Mouse (Mus musculus) C2C12 (cell line): Measurements from ENCODE around the gene Cacna2d3. TPM values are rescaled to one million over a fixed set of nuclear protein-coding genes. Genes with fewer than 3 reads are reported as not detected.

Experiments
- H3K27me3 ChIP-seq: one replicate; pipeline ENCODE4 v1.6.1; 2011; ENCODE audit not compliant: control insufficient read depth, insufficient read depth, insufficient read length
- H3K36me3 ChIP-seq: one replicate; pipeline ENCODE4 v1.6.1; 2011; ENCODE audit not compliant: control insufficient read depth, insufficient read depth
- H3K4me3 ChIP-seq: one replicate; pipeline ENCODE4 v1.5.1; 2011; ENCODE audit warnings: mild to moderate bottlenecking, control low read depth; ENCODE audit not compliant: poor library complexity, insufficient read depth, severe bottlenecking
- H3K79me2 ChIP-seq: one replicate; pipeline ENCODE4 v1.6.1; 2011; ENCODE audit not compliant: control insufficient read depth, insufficient read depth
- H3K79me3 ChIP-seq: one replicate; pipeline ENCODE4 v1.6.1; 2011; ENCODE audit warnings: low read depth, control low read depth
- H3ac ChIP-seq: one replicate; pipeline ENCODE3; 2011; ENCODE audit warnings: low read depth; ENCODE audit not compliant: control insufficient read depth, insufficient read length
- CEBPB ChIP-seq: IDR thresholded peaks from one replicate; pipeline ENCODE4 v1.6.1; 2011; ENCODE audit warnings: low read depth, mild to moderate bottlenecking, control low read depth, moderate library complexity
- CTCF ChIP-seq: IDR thresholded peaks from one replicate; pipeline ENCODE4 v1.5.1; 2011; ENCODE audit not compliant: control insufficient read depth, insufficient read depth, insufficient read length
- FOSL1 ChIP-seq: IDR thresholded peaks from one replicate; pipeline ENCODE4 v1.8.0; 2011; ENCODE audit warnings: mild to moderate bottlenecking, low read length; ENCODE audit not compliant: poor library complexity, insufficient read depth, severe bottlenecking
- MAX ChIP-seq: IDR thresholded peaks from one replicate; pipeline ENCODE4 v1.6.1; 2011; ENCODE audit warnings: mild to moderate bottlenecking, control low read depth
- MYOD1 ChIP-seq: IDR thresholded peaks from one replicate; pipeline ENCODE4 v1.6.1; 2011; ENCODE audit warnings: low read depth; ENCODE audit not compliant: control insufficient read depth, insufficient read length
- MYOG ChIP-seq: IDR thresholded peaks from one replicate; pipeline ENCODE4 v1.6.1; 2011; ENCODE audit not compliant: control insufficient read depth, insufficient read length; ENCODE audit errors: extremely low read depth
- USF1 ChIP-seq: IDR thresholded peaks from one replicate; pipeline ENCODE4 v1.6.1; 2011; ENCODE audit warnings: low read depth, mild to moderate bottlenecking, control low read depth, moderate library complexity
- polyA plus RNA-seq: library from polyadenylated mRNA; unstranded; fragments of >200 nt; fragmentation: generic; extraction: Trizol; gene quantifications from one replicate; pipeline ENCODE4 v1.2.1, GENCODE M21; 2012; ENCODE audit warnings: missing spikeins

Cacna2d3 gene
- polyA plus RNA-seq, 1 experiment = not detected

DNA sequence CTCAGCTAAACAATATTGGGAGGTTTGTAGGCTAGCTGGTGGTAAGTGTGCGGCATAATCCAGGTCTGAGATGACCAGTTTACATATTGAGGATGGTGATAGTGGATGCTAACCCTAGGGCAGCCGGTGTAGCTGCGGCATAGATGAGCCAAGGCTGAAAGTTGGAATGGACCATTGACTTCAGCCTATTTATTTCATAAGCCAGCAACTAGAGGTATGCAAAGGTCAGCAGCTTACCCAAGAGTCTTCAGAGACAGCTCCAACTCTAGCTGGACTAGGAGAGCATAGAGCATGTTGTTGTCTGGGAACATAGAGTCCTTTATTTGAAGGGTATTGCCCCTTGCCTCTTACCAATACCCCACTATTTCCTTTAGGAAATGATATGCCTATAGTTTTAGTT lies 725.1 kb downstream of the Cacna2d3 start:
- no peak overlapping the region for H3ac ChIP-seq
- no peak for TF ChIP-seq CEBPB
- no peak for TF ChIP-seq MYOG
- TF ChIP-seq CTCF = no peak
- no peak for TF ChIP-seq USF1
- TF ChIP-seq MAX = no peak
- no peak for TF ChIP-seq FOSL1
- TF ChIP-seq MYOD1 = no peak
- H3K4me3 ChIP-seq = no peak overlapping the region
- no peaks in the 10 kb centered on the region for H3K79me3 ChIP-seq
- no peaks in the 10 kb centered on the region for H3K27me3 ChIP-seq
- no peaks in the 10 kb centered on the region for H3K36me3 ChIP-seq
- no peaks in the 10 kb centered on the region for H3K79me2 ChIP-seq

DNA sequence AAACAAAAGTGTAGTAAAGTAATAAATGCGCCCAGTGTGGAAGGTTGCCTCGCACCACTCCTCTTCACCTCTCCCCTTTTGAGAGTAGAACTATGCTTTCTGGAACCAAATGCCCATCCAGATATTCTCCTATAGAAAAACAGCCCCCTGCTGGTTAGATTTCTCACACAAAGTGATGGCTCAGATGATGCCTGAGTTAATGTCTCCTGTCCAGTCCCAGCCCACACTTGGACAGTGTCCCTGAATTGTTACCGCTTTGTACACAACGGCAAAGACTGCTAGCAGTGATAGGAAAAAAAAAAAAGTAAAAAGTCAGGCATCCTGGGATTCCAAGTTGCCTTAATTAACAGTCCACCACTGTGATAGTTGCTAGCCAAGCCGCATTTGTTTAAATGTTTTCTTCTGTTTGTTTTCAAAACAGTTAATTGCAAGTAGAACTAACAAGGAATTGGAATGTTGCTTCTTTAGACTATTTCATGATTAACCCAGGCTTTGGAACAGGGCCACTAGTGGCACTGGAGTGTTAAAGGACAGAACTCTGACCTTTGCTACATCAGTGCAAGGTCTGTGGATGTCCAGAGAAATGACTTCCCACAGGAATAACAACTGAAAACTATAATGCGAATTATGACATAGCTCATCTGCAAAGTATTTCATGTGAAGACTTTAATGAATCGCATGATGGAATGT lies 733.3 kb downstream of the Cacna2d3 start:
- no peaks in the 10 kb centered on the region for H3K36me3 ChIP-seq
- no peaks in the 10 kb centered on the region for H3K79me2 ChIP-seq
- H3K4me3 ChIP-seq = no peak overlapping the region
- no peaks in the 10 kb centered on the region for H3K79me3 ChIP-seq
- H3ac ChIP-seq = no peak overlapping the region
- H3K27me3 ChIP-seq = no peaks in the 10 kb centered on the region
- TF ChIP-seq MYOG = no peak

DNA sequence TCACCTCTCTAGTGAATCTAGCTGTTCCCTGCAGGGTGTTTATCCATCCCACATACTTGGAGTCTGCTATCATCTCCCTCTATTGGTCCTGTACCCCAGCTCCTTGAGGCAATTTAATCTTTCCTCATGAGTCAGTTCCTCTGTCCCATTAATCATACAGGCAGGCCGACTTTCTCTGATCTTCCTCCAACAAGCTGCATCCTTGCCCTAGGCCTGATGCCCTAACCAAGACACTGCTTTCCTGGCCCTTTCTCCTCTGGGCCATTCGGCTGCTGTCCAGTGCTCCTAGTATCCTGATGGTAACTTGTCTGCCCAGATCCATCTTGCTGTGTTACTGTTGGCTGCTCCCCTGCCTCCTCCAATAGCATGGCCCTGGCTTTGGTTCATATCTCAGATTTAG lies 737.4 kb downstream of the Cacna2d3 start:
- Histone ChIP-seq H3K27me3 (no peaks in the 10 kb centered on the region), H3K4me3 (no peak overlapping the region), H3K36me3 (no peaks in the 10 kb centered on the region), H3K79me3 (no peaks in the 10 kb centered on the region), H3K79me2 (no peaks in the 10 kb centered on the region), H3ac (no peak overlapping the region)
- TF ChIP-seq MAX = no peak
- TF ChIP-seq CTCF = no peak
- TF ChIP-seq MYOD1 = no peak
- TF ChIP-seq FOSL1 = no peak
- no peak for TF ChIP-seq USF1
- TF ChIP-seq CEBPB = no peak
- no peak for TF ChIP-seq MYOG

DNA sequence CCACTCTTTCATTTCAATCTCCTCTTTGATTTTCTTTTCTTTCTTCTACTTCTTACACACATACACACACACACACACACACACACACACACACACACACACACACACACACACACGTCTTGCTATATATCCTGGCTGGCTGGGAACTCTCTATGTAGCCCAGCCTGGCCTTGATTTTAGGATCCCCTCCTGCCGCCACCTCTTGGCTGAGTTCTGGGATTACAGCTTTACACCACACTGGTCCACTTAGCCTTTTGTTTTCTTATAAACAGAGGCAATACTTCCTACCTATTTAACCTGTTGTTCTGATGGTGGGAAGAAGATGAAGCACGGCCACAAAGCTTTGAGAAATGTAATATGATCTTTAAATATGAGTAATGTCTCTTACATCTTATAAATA lies 741.2 kb downstream of the Cacna2d3 start:
- Histone ChIP-seq H3K27me3 (no peaks in the 10 kb centered on the region), H3K36me3 (no peaks in the 10 kb centered on the region), H3K79me2 (no peaks in the 10 kb centered on the region), H3K79me3 (no peaks in the 10 kb centered on the region), H3ac (no peak overlapping the region), H3K4me3 (no peak overlapping the region)
- TF ChIP-seq CTCF (no peak), FOSL1 (no peak), MYOD1 (no peak), USF1 (no peak), CEBPB (no peak), MAX (no peak), MYOG (no peak)

DNA sequence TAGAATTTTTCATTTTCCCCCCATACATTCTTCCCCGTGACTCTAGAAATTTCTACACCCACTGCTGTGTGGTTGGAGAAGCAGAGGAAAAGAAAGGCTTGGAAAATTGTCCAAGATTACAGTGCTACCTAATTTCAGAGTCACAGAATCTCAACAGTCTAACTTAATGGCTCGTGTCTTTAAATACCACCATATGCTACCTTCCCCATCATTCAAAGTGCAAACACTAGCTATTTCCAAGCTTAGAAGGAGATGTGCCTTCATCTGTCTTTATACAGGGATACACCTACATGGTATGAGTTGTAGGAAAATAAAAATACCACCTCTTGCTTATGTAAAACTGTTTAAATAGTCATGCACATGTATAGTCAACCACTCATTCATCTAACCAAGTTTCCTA lies 742.4 kb downstream of the Cacna2d3 start:
- H3ac ChIP-seq = no peak overlapping the region
- H3K36me3 ChIP-seq = no peaks in the 10 kb centered on the region
- H3K4me3 ChIP-seq = no peak overlapping the region
- no peaks in the 10 kb centered on the region for H3K79me3 ChIP-seq
- TF ChIP-seq USF1 (no peak), MYOD1 (no peak), CEBPB (no peak), FOSL1 (no peak), MAX (no peak), CTCF (no peak), MYOG (no peak)
- no peaks in the 10 kb centered on the region for H3K27me3 ChIP-seq
- no peaks in the 10 kb centered on the region for H3K79me2 ChIP-seq

DNA sequence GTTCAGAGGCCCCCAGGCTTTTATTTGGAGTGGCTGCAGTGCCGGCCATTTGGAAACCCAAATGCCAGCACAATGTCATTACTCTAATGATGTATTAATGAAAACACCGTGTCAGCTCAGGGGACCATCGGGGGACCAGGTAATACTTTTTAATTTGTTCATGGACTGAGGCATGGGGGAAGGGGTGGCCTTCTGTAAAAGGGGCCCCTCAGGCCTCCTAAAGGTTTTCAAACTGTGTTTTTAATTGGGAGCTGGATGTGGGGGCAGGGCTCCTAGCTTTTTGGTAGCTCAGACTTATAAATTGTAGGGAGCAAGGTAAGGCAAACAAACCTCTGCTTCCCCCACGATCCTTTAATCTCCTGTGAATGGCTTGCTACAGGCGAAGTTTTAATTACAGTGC lies 749.0 kb downstream of the Cacna2d3 start:
- no peaks in the 10 kb centered on the region for H3K36me3 ChIP-seq
- no peak overlapping the region for H3ac ChIP-seq
- H3K4me3 ChIP-seq = no peak overlapping the region
- no peak for TF ChIP-seq MYOG
- TF ChIP-seq USF1 = no peak
- TF ChIP-seq MAX = no peak
- no peak for TF ChIP-seq FOSL1
- TF ChIP-seq MYOD1 = no peak
- TF ChIP-seq CTCF = no peak
- no peak for TF ChIP-seq CEBPB
- H3K79me2 ChIP-seq = no peaks in the 10 kb centered on the region
- H3K79me3 ChIP-seq = no peaks in the 10 kb centered on the region
- H3K27me3 ChIP-seq = no peaks in the 10 kb centered on the region
